Mouse (Mus musculus): ENCODE measurements around the gene Cryl1.

The Cryl1 gene

DNA sequence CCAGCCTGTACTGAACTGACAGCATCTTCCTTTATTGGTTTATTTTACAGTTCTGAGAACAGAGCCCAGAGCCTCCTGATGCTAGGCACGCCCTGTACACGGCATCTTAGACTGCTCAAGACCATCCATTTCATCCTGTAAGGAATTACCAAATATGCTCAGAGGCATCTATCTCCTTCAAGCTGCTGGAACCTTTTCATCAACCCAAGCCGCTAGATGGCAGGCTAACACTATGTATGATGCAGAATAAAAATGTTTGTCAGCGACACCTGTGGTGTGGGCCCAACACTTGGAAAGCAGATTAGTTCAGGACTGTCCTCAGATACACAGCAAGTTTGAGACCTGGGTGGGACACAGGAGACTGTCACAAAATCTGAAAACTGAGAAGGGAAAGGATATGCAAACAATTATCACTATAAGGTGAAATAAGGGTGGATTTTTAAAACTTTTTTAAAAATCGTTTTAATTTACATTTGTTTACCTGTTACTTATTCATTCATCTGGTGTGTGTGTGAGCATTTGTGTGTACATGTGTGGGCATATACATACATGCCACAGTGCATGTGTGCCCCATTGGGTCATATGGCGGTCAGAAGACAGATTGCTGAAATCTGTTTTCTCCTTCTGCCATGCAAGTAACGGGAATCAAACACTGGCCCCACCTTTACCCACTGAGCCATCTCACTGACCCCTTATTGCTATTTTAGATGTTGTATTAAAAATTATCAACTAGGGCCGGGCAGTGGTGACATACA lies 25.8 kb downstream of the Cryl1 start:
- peak; percentile 92 for DNase-seq (ENCODE audit: low spot score)

GRCm38 (mm10) chr14:57367327-57367726 lies 31.0 kb downstream of the Cryl1 start:
- DNase-seq (ENCODE audit: low spot score): no peak

DNA sequence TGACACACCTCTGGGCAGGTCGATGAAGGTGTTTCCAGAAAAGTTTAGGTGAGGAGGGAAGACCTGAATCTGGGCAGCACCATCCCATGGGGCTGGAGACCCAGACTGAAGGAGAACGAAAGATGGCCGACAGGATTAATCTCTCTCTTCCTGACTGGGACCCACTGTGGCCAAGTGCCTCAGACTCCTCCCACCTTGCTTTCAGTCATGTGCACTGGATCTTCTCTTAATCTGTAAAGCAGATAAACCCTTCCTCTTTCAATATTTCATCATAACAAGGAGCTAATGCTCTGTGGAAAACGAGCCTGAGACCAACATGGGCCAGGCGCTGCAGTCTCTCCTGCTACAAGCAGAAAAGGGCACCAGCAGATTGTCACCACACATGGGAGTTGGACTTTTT lies 31.6 kb downstream of the Cryl1 start:
- DNase-seq (ENCODE audit: low spot score): no peak

DNA sequence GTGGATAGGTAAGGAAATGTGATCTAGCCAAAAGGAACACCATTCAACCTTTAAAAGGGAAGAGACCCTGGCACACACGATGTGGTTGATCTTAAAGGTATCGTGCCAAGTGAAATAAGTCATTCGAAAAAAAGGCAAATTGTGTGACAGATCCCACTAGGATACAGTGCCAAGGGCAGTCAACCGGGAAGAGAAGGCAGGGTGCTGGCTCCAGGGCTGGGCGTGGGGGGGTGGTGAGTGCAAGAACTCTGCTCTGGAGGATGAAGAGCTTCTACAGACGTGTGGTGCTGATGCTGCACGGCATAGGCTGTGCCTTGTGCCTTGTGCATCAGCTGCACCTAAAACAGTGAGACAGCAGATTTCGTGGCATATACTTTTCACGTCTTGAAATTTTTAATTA lies 33.0 kb downstream of the Cryl1 start:
- DNase-seq (ENCODE audit: low spot score): no peak

- no peak for DNase-seq (ENCODE audit: low spot score)
These were observed 34.5 kb downstream of the Cryl1 start for GRCm38 (mm10) chr14:57363833-57364232.

GRCm38 (mm10) chr14:57362726-57363660 lies 35.3 kb downstream of the Cryl1 start:
- peak; percentile 86 for DNase-seq (ENCODE audit: low spot score)

- DNase-seq (ENCODE audit: low spot score): no peak
These were observed 41.3 kb downstream of the Cryl1 start for GRCm38 (mm10) chr14:57357030-57357429.

GRCm38 (mm10) chr14:57351521-57352235 lies 46.7 kb downstream of the Cryl1 start:
- DNase-seq (ENCODE audit: low spot score): no peak

DNA sequence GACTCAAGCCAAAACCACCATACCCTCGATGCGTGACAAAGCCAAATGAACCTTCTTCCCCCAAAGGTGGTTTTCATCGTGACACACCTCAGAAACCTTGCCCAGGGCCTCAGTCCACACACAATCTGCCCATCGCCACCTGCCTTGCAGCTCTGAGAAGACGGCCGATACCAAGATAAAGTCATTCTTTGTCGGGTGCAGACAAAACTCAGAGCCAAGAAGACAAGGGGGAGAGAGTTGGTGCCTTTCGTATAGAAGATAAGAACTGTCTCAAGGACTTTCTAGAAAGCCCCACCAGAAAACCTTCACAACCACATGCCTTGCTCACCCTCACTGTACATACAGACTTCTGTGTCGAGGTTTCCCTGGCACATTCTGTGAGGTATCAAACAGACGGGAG lies 48.4 kb downstream of the Cryl1 start:
- DNase-seq (ENCODE audit: low spot score): no peak

DNA sequence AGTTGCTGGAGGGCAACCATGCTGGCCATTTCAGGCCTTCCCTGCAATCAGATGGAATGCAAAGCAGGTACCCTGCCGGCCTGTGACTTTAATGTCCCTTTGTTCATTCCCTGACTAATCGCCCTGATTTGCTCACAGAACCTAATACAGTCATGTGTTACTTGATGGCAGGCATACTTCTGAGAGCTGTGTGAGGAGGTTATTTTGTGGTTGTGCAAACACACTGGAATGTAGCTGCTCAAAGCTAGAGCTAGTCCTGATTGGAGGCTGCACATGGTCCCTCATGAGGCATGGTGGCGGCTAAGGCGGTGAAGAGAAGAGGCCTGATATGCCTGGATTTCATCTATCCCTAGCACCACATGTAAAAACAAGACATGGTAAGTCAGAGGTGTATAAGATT lies 50.2 kb downstream of the Cryl1 start:
- no peak for DNase-seq (ENCODE audit: low spot score)

DNA sequence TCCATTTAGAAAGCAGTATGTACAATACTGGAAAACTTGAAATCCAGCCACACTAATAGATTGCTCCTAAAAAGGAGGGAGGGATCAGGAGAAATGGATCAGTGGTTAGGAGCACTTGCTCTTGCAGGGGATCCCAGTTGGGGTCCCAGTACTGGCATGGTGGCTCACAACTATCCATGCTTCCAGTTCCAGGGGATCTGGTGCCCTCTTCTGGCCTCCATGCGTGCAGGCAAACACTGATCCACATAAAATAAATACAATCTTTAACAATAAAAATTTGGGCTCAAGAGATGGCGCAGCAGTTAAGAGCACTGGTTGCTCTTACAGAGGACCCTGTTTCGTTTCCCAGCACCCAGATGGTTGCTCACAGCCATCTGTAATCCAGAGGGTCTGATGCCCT lies 52.2 kb downstream of the Cryl1 start:
- DNase-seq (ENCODE audit: low spot score): no peak

DNA sequence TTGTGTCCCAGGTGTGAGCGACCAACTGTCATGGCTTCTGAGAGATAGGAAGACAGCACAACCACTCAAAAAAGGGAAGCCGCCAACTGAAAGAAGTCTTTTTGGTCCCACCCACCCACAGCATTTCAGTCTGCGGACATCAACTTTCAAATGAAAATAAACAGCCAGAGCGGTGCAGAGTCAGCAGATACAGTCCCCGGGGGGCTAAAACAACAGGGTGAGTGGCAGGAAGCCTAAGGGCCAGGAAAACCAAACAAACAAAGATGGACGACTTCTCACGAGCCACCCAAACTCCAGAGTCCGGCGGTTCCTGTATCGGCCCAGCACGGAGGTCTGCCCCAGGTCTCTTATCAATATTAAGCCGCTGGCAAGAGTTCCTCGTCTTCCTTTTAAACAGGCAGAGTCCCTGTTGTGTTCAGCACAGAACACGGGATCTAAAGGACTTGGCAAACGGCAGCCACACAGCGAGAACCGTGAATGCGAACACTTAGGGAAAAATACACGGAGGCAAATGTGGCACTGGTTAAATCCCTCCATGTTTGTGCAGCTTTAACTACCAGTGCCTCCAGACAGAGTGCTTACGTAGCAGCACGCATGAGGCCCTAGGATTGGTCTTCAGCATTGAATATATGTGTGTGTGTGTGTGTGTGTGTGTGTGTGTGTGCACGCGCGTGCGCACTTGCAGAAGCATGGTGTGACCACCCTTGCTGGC lies 53.4 kb downstream of the Cryl1 start:
- no peak for DNase-seq (ENCODE audit: low spot score)

- DNase-seq (ENCODE audit: low spot score): no peak
These were observed 55.1 kb downstream of the Cryl1 start for GRCm38 (mm10) chr14:57343057-57343750.

GRCm38 (mm10) chr14:57342316-57343055 lies 55.8 kb downstream of the Cryl1 start:
- peak; percentile 24 for DNase-seq (ENCODE audit: low spot score)

DNA sequence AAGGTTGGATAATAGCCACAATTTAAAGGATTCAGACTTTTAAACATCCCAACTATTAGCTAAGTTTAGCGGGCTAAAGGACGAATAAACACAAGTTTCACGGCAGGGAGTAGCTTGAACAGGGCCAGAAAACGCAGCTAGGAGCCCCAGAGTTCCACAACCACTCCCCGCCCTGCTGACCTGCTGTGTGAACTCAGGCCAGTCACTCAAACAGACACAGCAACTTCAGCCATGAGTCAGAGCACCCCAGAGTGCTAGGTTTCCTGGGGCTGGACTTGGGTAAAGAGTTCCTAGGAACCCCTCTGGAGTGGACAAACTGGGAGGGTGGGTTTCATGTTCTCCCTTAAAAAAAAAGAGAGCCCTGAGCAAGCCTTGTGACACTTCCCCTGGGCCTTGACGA lies 59.7 kb downstream of the Cryl1 start:
- no peak for DNase-seq (ENCODE audit: low spot score)

DNA sequence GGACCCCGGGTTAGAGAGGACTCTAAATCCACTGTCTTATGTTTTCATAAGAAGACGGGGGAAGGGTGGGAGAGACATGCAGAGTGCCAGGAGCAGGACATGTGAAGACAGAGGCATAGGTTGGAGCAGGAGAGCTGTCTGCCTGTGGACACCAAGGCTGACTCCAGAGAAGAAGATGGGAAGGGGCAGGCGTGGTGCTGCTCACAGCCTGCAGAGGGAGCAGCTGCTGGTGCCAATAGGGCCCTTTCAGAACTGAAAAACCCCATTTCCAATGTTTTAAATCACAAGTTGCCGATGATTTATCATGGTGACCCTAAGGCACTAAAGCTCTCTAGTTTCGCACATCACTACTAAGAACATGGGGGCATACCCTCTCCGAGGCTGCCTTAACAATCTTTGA lies 63.5 kb downstream of the Cryl1 start:
- peak; percentile 20 for DNase-seq (ENCODE audit: low spot score)

- DNase-seq (ENCODE audit: low spot score): no peak
These were observed 65.8 kb downstream of the Cryl1 start for GRCm38 (mm10) chr14:57332503-57332902.

DNA sequence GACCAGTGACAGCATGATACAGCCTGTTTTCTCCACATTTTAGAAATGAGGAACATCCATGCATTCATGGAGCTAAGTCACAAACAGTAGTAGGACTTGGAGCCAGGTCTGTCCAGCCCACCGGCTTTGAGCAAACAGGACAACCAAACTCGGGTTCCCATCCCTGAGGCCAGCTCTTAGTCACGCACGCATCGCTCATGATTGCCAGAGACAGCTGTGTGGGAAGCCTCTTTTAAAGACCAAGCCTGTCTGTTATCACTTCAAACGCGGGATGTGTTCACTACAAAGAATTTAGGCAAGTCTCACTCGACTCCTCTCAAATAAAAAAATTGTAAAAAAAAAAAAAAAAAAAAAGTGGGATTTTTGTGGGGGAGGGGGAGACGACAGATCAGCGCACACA lies 67.2 kb downstream of the Cryl1 start:
- no peak for DNase-seq (ENCODE audit: low spot score)

GRCm38 (mm10) chr14:57329600-57329999 lies 68.7 kb downstream of the Cryl1 start:
- DNase-seq (ENCODE audit: low spot score): no peak

- DNase-seq (ENCODE audit: low spot score): no peak
These were observed 71.6 kb downstream of the Cryl1 start for GRCm38 (mm10) chr14:57326771-57327170.

- DNase-seq (ENCODE audit: low spot score): no peak
These were observed 79.5 kb downstream of the Cryl1 start for GRCm38 (mm10) chr14:57318812-57319211.

Measured in retina, embryonic 14.5 days (tissue).